Mouse (Mus musculus): ENCODE measurements around the gene Pnrc2. TPM values are rescaled to one million over a fixed set of nuclear protein-coding genes. Genes with fewer than 3 reads are reported as not detected.

Gene Pnrc2
- polyA plus RNA-seq, 1 experiment: 59.7 TPM

DNA sequence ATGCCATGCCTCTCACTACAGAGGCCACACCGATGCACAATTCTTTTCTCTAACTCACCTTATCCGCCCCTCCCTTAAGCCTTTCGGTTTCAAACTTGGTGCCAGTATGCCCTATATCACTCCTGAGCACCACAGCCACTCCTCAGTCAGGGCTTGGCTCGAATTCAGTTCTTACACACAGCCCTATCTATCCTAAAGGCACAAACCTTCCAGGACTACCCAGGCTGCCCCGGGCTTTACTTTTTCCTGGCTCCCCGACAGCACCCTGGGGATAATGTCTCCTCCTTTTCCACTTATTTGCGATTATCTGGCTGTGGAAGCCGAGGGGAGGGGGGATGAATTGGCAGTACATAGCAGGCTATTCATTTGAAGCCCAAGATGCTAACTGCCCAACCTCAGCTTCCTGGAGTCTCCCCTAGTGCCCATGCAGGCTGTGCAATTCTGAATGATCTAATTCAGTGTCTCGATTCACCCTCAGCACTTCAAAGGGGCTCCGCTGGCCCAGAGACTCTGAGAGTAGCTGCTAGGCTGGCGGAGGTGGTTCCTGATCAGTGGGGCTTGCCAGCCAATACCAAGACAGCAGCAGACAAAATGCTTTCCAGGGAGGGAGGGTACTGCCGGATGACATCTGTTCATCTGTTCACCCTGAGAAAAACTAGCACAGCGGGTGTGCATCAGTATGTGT lies 23.1 kb downstream of the Pnrc2 start:
- Histone ChIP-seq H3K4me1 (ENCODE audit: control insufficient read depth, insufficient read depth, low read length) (peaks cover 5% of the 10 kb centered on the region), H3K27ac (ENCODE audit: insufficient read depth, low read length) (no peak overlapping the region), H3K27me3 (ENCODE audit: control insufficient read depth, insufficient read depth, low read length) (no peaks in the 10 kb centered on the region), H3K4me3 (replicated peaks; ENCODE audit: insufficient read depth, low read depth, low read length) (no peak overlapping the region)
- 12% methylated on average over 13 of the region's 13 CpGs for WGBS
- no peak for DNase-seq
- TF ChIP-seq CTCF (IDR thresholded peaks at IDR 0.05; ENCODE audit: borderline replicate concordance, insufficient read depth, low read depth, low read length) (no peak), POLR2A (IDR thresholded peaks at IDR 0.05; ENCODE audit: borderline replicate concordance, insufficient read depth, low read length) (no peak)

DNA sequence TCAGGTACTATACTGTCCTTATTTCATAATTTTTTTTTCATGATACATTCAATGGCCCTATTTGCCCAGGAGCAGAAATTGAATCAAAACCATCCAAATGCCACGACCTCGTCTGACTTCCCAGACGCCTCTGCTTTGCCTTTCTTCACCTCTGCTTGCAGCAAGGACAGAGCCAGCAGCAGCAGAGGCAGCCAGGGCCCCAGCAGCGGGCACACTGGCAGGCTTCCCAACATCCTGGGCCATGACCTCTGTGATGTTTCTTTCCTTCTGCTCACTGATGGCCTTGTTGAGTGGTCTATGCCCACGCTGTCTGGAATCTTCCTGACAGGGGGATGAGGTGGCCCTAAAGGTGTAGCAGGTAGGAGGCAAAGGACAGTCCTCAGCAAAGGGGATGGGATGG lies 26.1 kb downstream of the Pnrc2 start:
- 30% methylated on average over 5 of the region's 5 CpGs for WGBS
- no peak overlapping the region for H3K4me3 ChIP-seq (replicated peaks; ENCODE audit: insufficient read depth, low read depth, low read length)
- DNase-seq: no peak
- peaks cover 5% of the 10 kb centered on the region for H3K4me1 ChIP-seq (ENCODE audit: control insufficient read depth, insufficient read depth, low read length)
- H3K27ac ChIP-seq (ENCODE audit: insufficient read depth, low read length): no peak overlapping the region
- H3K27me3 ChIP-seq (ENCODE audit: control insufficient read depth, insufficient read depth, low read length): no peaks in the 10 kb centered on the region
- TF ChIP-seq CTCF (IDR thresholded peaks at IDR 0.05; ENCODE audit: borderline replicate concordance, insufficient read depth, low read depth, low read length) (no peak), POLR2A (IDR thresholded peaks at IDR 0.05; ENCODE audit: borderline replicate concordance, insufficient read depth, low read length) (no peak)

- no peak for DNase-seq
- H3K4me1 ChIP-seq (ENCODE audit: control insufficient read depth, insufficient read depth, low read length): no peaks in the 10 kb centered on the region
- H3K27ac ChIP-seq (ENCODE audit: insufficient read depth, low read length): no peak overlapping the region
- no peak for TF ChIP-seq POLR2A (IDR thresholded peaks at IDR 0.05; ENCODE audit: borderline replicate concordance, insufficient read depth, low read length)
- TF ChIP-seq CTCF (IDR thresholded peaks at IDR 0.05; ENCODE audit: borderline replicate concordance, insufficient read depth, low read depth, low read length): no peak
- no peaks in the 10 kb centered on the region for H3K27me3 ChIP-seq (ENCODE audit: control insufficient read depth, insufficient read depth, low read length)
- WGBS: 87% methylated on average over 6 of the region's 6 CpGs
- H3K4me3 ChIP-seq (replicated peaks; ENCODE audit: insufficient read depth, low read depth, low read length): no peak overlapping the region
Observed at GRCm38 (mm10) chr4:135844400-135844799, 29.2 kb downstream of the Pnrc2 start.

DNA sequence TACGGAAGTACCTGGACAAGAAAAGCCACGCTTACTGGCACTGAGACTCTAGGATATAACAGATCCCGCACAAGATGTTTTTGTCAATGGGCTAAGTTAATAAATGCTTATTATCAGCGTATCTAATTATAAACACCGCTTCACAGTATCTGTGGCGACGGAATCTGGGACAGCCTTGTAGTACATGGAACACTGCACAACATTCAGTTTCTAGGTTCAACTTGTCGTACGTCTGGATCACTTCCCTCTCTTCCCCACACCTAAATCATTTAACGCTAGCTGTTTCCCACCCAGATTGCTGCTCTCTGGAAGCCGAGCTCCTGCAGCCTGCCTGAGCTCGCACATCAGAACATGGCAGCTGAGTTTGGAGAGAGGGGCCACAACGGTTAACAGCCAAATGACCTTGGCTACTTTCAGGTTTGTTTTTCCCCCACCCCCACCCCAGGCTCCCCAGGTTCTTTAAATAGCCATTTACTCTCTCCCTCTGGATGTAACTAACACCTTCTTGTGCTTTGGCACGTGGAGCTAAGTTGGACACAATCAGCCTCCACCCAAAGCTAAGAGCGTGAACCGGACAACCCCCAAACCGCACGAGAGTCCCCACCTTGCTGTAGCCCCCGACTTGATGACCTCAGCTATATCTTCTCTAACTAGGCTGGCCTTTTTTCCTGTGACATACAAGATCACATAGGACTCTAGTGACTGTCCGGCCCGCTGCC lies 34.2 kb downstream of the Pnrc2 start:
- WGBS: 76% methylated on average over 21 of the region's 21 CpGs
- no peak overlapping the region for H3K27ac ChIP-seq (ENCODE audit: insufficient read depth, low read length)
- no peak for DNase-seq
- no peaks in the 10 kb centered on the region; the same call in 1 of the 2 replicates for H3K4me1 ChIP-seq (ENCODE audit: control insufficient read depth, insufficient read depth, low read length)
- TF ChIP-seq CTCF (IDR thresholded peaks at IDR 0.05; ENCODE audit: borderline replicate concordance, insufficient read depth, low read depth, low read length) (no peak), POLR2A (IDR thresholded peaks at IDR 0.05; ENCODE audit: borderline replicate concordance, insufficient read depth, low read length) (no peak)
- H3K4me3 ChIP-seq (replicated peaks; ENCODE audit: insufficient read depth, low read depth, low read length): no peak overlapping the region
- H3K27me3 ChIP-seq (ENCODE audit: control insufficient read depth, insufficient read depth, low read length): no peaks in the 10 kb centered on the region

DNA sequence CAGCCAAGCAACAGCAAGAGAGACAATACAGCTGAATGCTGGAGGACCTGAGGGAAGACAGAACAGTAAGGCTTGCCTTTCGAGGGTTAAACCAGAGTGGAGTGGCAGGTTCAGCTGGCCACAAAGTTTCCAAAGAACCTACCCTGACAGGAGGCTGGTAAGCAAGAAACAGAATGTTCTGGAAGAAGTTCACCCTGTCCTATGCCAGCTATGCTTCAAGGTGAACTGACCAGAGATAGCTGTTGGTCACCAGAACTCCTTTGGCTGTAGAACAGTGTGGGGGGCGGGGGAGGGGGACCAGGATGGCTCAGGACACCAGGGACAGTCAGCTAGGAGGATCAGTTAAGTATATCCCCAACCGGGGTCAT lies 34.7 kb downstream of the Pnrc2 start:
- Histone ChIP-seq H3K4me3 (replicated peaks; ENCODE audit: insufficient read depth, low read depth, low read length) (no peak overlapping the region), H3K27ac (ENCODE audit: insufficient read depth, low read length) (no peak overlapping the region), H3K27me3 (ENCODE audit: control insufficient read depth, insufficient read depth, low read length) (no peaks in the 10 kb centered on the region), H3K4me1 (ENCODE audit: control insufficient read depth, insufficient read depth, low read length) (no peaks in the 10 kb centered on the region; the same call in 1 of the 2 replicates)
- WGBS: 68% methylated on average over 3 of the region's 3 CpGs
- no peak for DNase-seq
- no peak for TF ChIP-seq CTCF (IDR thresholded peaks at IDR 0.05; ENCODE audit: borderline replicate concordance, insufficient read depth, low read depth, low read length)
- no peak for TF ChIP-seq POLR2A (IDR thresholded peaks at IDR 0.05; ENCODE audit: borderline replicate concordance, insufficient read depth, low read length)

- no peak for TF ChIP-seq POLR2A (IDR thresholded peaks at IDR 0.05; ENCODE audit: borderline replicate concordance, insufficient read depth, low read length)
- TF ChIP-seq CTCF (IDR thresholded peaks at IDR 0.05; ENCODE audit: borderline replicate concordance, insufficient read depth, low read depth, low read length): no peak
- Histone ChIP-seq H3K27me3 (ENCODE audit: control insufficient read depth, insufficient read depth, low read length) (no peaks in the 10 kb centered on the region), H3K27ac (ENCODE audit: insufficient read depth, low read length) (no peak overlapping the region), H3K4me3 (replicated peaks; ENCODE audit: insufficient read depth, low read depth, low read length) (no peak overlapping the region), H3K4me1 (ENCODE audit: control insufficient read depth, insufficient read depth, low read length) (no peaks in the 10 kb centered on the region; the same call in 1 of the 2 replicates)
- 76% methylated on average over 8 of the region's 8 CpGs for WGBS
- no peak for DNase-seq
Observed at GRCm38 (mm10) chr4:135834124-135834717, 39.4 kb downstream of the Pnrc2 start.

DNA sequence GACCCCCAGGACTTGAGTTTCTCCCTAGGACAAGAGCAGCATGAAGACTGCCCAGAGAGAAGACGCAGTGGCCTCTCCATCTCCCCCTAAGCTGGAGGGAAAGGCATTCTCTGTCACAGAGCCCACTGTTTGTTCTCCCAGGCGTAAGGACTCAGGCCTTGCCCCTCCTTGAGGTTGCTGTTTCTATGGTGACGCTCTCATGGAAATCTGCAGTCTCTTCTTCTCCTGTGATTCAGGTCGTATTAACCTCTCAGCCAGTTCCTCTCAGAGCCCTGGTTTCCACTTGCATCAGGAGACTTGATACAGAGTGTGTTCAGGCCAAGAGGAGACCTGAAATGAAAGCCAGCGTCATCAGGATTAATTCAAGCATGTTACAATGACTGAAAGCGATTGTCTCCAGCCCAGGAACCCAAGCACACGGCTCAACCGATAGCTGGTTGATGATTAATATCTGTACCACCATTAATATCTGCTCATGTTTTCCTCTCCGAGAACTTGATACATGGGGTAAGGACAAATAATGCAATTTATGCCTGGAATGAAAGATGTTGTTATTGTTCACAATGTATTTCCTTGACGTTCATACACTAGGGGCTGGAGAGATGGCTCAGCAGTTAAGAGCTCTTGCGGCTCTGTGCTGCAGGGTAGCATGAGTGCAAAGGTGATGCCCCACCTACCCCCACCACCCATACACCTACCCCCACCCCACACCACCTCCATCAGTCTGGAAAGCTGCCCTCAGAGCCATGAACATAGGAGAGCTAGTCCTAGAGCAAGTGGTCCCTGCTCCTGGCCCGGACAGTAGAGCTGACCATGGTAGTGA lies 40.1 kb downstream of the Pnrc2 start:
- DNase-seq: no peak

More for the DNA sequence above, 40.1 kb downstream of the Pnrc2 start:
- no peak for TF ChIP-seq CTCF (IDR thresholded peaks at IDR 0.05; ENCODE audit: borderline replicate concordance, insufficient read depth, low read depth, low read length)
- TF ChIP-seq POLR2A (IDR thresholded peaks at IDR 0.05; ENCODE audit: borderline replicate concordance, insufficient read depth, low read length): no peak
- WGBS: 46% methylated on average over 12 of the region's 12 CpGs
- H3K4me3 ChIP-seq (replicated peaks; ENCODE audit: insufficient read depth, low read depth, low read length): no peak overlapping the region
- no peak overlapping the region for H3K27ac ChIP-seq (ENCODE audit: insufficient read depth, low read length)
- no peaks in the 10 kb centered on the region for H3K27me3 ChIP-seq (ENCODE audit: control insufficient read depth, insufficient read depth, low read length)
- H3K4me1 ChIP-seq (ENCODE audit: control insufficient read depth, insufficient read depth, low read length): no peaks in the 10 kb centered on the region; the same call in 1 of the 2 replicates
